Mouse (Mus musculus) induced T-regulatory cell, adult 2 months (primary cell): ENCODE data around the gene Gcc1.

ENCODE experiments used
- DNase-seq: peaks from one replicate; pipeline ENCODE4 v3.0.0-alpha.2; 2012; ENCODE audit warnings: low read depth

The Gcc1 gene

DNA sequence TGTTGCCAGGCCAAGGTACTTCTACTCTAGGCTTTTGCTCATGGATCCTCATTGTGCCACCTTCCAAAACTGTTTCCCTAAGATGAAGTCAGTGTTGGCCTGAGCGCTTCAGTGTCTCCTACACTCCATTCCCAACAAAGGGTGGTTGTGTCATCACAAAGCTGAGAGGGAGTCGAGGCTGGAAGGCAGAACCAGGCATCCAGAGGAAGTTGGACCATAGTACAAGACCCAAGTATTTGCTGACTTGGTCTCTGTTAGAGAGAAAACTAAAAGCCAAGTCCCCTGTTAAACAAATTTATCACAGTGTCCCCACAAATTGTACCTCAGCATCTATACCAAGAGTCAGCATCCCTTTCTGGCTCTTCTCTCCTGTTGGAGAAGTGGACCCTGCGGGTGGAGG is at the start of gene Gcc1:
TSS of gene Gcc1 (minus strand) at position 101 of the 400 bp plus-strand sequence.
- DNase-seq: no peak

DNA sequence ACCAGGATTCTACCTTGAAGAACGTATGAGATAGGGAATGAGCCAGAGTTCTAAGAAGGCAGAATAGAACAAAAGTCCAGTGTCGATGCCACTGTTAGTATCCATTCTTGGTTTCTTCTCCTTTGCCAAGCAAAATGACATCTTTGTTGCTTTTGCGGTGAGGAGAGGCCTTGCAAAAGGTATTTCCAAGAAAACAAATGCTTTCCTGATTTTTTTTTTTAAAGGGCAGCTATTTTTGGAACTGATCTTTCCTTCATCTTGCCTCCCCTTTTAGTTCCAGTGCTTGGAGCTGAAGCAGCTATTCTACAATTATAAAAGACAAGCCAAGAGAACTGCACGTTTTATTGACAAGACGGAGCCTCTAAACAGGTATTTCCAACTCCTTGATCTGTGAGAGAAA is 46.6 kb upstream of the Gcc1 start, which contains the start of gene Snd1:
TSS of gene Snd1 (plus strand) at position 301 of the 400 bp plus-strand sequence.
- DNase-seq: no peak

DNA sequence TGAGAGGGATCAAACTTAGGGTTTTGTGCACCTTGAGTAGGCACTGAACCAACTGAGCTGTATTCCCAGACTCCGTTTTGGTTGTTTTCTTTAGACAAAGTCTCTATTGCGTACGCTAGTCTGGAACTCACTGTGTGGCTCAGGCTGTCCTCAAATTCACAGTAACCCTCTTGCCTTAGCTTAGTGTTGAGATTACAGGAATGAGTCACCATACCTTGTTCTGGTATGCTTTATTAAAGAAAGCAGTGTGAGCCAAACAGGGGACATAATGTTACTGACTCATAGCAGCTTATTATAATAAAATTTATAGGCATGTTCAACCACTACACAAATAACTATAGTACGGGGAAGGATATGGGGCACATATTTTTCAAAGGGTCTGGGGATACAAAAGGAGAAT is 46.0 kb upstream of the Gcc1 start:
- no peak for DNase-seq

DNA sequence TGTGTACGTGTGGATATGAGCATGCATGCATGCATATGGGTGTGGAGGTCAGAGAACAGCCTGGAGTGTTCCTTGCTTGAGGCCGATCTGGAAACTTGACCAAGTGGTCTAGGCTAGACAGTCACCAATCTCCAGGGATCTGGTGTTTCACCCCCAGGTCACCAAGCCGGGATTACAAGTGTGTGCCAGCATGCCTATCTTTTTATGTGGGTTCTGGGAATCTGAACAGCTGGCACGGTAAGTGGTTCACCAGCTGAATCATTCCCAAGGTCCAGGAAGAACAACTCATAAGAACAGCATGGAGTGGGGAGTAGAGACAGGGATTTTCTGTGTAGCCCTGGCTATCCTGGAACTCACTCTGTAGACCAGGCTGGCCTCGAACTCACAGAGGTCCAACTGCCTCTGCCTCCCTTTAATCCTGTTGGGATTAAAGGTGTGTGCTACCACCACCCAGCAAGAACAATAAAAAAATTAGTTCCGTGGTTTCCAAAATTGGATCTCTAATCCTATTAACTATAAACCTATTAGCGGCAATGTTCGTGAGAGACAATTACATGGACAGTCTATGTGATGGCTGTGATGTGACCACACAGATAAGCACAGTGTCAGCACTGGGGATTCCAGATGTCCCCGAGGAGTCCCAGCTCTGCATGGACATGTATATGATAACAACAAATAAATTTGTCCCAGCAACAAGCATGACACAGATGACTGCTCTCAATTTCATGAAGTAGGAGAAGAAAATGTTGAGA is 43.3 kb upstream of the Gcc1 start:
- no peak for DNase-seq

DNA sequence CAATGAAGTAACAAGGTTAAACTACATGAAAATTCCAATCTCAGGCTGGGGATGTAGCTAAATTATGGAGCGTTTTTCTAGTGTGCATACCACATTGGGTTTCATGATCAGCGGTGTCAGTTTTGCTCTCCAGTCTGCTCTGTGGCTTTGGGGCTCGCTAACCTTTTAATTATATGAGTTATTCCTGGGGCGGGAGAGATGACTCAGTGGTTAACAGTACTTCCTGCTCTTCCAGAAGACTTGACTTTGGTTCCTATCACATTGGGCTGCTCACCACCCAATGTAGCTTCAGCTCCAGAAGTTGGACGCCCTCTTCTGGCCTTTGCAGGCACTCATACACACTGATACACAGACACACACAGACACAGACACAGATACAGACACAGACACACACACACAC is 42.4 kb upstream of the Gcc1 start:
- no peak for DNase-seq

DNA sequence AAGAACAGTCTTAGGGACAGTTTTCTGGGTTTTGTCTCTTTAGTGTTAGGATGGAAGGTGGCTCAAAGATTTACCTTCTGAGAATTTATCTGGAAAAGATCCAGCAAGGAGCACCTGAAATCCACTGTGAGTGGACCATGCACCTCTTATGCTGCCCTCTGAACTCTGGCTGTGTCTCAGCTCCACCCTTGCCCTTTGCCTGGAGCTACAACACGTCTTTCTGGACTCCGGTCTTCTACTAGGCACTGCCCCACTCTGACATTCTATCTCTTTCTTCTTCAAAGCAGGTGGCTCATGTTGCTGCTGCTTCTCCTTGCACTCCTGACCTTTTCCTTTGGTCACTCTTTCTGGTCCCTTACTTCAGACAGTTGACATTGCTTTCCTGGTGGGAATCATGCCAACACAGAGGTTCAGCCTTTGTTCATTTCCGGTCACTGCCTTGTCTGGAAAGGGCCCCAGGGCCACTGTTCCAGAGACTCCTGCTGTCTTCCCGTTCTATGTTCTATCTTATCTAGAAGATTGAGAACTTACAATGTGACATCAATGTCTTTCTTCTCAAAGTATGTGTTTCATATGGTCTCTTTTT is 41.9 kb upstream of the Gcc1 start:
- no peak for DNase-seq

DNA sequence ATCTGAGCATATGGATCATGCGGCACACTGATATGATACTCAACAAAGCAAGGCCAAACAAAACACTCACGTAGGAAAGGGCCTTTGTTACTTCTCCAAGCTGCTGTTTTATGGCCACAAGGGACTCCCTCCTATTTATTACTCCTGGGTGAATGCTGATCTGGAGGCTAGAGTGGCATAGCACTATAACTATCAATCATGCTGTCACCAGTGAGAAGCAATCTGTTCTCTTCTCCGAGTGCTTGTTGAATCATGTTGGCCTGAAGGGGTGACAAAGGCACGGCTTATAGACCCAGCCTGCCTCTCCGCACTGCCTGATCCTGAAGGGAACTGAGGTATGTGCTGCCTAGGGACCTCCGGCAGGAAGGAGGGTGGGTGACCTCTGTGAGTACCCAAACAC is 36.4 kb upstream of the Gcc1 start:
- no peak for DNase-seq

DNA sequence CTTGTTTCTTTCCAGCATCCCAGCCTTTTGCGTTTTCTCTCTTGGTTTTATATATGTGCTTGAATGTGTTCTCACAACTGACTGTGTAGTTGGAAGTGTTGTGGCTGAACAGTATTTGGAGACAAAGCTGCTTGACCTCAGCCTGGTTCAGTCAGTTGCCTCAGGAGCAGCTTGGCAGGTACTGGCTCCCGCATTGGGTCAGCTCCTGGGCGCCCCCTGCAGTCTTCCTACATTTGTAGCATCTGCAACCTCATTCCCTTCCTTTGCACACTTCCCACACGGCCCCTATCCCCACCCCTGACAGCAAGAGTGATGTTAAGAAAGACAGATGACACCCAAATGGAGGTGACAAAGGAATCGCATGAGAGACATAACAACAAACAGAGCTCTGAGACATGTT is 32.3 kb upstream of the Gcc1 start:
- peak; percentile 54 for DNase-seq

DNA sequence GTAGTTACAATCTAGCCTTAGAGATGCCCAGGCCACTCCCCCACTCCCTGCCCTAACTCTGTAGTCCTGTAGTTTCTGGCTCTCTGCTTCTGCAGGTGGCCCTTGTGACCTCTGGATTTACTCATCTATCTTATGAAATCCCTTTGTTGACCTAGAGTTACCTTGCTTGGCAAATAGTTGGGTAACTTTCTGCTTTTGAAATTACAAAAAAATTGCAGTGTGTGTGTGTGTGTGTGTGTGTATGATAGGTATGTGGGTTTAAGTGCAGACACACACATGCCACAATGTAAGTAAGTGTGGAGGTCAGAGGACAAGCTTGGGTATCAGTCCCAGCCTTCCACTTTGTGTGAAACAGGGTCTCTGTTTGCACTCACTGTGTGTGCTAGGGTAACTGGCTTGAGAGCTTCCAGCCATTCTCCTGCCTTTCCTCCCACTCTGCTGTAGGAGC is 31.1 kb upstream of the Gcc1 start:
- no peak for DNase-seq

DNA sequence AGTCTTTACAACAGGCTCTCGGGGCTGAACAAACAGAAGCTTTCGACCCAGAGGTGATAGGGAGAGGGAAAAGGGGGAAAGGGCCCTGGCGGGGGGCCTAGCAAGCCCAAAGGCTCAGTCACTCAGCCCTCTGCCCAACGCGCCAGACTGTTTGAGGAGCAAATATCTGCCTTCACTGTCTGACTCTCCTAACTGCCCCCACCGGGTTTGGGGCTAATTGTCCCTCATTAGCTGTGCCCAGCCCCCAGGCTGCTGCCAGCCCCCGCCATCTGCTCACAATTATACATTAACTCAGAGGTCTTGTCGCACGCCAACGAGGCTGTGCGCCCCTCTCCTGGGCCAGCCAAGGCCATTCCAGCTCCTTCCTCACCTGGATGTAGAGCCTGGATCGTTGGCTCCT is 22.8 kb upstream of the Gcc1 start:
- no peak for DNase-seq

DNA sequence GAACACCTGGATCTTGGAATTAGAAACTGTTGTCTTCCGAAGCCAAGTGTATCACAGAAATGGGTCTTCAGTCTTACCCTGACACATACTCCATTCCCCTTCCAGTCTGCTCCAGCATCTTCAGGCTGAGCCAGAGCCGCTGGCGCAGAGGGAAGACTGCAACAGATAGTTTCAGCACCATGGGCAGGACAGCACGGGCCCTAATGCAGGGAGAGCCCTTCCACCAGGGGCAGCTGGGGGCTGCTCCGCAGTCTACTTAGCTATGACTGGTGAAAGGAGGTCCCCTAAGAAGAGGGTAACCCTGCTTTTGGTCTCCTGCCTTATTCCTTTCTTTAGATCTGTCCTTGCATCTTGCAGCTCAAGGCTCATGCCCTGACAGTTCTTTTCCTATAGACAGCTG is 22.3 kb upstream of the Gcc1 start:
- DNase-seq: no peak

DNA sequence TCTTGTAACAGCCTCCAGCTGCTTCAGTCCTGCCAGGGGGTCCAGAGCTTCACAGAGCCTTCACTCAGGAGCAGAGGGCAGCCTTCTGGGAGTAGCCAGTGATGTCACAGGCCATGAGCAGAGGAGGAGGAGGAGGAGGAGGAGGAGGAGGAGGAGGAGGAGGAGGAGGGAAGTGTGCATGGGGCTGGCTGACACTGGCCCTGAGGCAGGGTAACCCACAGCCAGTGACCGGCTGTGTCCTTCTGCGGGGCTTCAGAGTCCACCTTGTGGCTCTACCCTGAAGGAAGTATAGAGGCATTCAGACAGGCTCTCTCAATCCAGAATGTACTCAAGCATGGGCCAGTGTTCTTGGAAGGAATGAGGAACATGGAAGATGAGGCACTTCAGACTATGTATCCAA is 21.1 kb upstream of the Gcc1 start, which contains the start of gene Pax4:
TSS of gene Pax4 (minus strand) at position 101 of the 400 bp plus-strand sequence.
- no peak for DNase-seq

DNA sequence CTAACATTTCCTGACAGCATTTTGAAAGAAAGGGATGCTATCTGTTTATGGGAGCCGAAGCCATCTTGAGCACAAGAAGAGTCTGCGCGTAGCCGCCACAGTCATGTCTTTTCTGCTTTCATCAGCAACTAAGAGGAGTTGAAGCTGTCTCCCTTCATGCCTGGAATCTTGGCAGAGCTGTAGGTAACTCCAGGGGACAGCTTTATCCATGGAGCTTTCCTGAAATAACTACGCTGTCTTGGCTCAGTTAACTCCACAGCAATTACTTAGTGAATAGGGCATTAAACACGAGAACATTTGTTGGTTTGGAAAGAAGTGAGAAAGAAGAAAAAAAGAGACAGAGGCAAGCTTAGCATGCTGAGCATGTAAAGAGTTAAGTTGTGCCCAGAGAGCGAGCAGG is 19.7 kb upstream of the Gcc1 start:
- DNase-seq: no peak

DNA sequence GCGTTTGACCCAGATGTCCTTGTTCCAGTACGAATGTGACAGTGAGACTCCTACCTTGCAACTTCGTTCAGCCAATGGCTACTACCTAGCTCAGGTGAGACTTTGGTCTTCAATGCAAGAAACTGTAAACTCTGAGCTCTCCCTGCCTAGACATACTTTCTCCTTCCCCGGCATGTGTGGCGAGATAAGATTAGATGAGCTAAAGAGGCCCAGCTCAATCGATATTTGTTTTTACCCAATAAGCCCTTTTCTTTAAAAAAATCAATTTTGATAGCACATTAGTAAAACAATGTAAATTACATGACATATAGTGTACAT is 3.3 kb upstream of the Gcc1 start:
- no peak for DNase-seq

DNA sequence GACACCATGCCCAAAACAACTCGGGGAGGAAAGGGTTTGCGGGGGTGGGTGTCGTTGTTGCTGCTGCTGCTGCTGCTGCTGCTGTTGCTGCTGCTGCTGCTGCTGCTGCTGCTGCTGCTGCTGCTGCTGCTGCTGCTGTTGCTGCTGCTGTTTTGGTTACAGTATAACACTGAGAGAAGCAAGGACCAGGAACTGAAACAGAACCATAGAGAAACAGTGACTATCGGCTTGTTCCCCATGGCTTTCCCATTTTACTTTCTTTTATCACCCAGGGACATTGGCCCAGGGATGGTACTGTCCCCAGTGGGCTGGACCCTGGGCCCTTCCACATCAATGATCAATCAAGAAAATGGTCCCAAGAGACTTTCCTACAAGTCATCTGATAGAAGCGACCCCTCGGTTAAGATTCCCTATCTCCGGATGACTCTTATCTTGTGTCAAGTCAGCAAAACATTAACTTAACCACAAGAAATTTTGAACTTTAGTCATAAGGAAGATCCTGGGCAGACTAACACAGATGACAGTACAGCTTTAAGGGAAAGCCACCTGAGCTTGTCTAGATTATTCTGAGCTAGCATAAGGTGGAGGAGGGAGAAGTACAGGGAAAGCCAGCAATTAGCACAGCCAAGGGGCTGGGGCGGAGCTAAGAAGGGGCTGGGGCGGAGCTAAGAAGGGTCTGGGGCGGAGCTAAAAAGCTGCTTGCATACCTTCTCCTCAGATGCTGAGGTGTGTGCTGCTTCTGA is 2.8 kb upstream of the Gcc1 start:
- no peak for DNase-seq

DNA sequence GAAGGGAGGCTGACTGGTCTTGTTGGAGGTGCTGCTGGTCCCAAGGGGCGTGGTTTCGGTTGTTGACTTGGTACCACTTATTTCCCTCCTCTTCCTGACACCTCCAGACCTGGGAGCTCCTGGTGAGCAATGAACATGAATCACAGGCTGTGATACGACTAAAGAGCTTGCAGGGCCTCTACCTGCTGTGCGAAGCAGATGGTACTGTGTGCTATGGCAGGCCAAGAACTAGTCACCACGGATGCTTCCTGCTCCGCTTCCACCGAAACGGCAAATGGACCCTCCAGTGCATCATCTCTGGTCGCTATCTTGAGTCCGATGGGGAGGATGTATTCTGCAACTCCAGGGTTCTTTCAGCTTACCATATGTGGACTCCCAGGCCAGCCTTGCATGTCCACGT is 1.7 kb upstream of the Gcc1 start:
- DNase-seq: no peak

DNA sequence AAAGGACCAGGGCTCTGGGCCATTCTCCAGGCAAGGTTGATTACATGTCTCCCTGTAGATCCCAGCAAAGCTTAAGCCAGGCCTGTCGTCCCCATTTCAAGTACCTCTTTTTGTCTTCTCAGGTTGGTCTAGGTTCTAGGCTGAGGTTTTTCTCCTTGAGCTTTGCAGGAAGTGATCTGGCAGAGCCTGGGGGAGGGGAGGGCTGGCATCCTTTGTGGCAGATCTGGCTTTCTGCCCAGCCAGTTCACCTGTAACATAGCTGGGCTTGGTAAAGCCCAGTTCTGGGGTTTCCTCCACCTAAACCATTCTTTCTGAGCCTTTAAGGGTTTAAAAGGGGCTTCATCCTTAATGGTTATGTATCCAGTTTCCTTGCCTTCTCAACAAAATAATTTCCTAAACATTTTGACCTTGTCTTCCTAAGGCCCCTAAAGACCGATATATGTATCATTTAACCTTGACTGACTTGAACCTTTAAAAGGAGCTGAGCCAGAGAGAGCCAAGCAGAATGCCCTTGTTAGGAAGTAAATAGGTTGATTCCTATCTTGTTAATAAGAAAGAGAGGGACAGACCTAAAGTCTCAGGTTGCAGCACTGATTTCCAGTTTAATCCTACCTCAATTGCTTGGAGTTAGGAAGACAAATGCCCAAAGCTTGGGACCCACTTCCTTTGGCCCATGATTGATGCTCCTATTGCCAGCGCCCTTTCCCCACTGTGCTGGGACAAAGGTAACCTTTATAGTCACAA is 922 bp downstream of the Gcc1 start, which contains the start of gene Fscn3:
TSS of gene Fscn3 (plus strand) at position 694 of the 744 bp plus-strand sequence.
- DNase-seq: peak; percentile 55

DNA sequence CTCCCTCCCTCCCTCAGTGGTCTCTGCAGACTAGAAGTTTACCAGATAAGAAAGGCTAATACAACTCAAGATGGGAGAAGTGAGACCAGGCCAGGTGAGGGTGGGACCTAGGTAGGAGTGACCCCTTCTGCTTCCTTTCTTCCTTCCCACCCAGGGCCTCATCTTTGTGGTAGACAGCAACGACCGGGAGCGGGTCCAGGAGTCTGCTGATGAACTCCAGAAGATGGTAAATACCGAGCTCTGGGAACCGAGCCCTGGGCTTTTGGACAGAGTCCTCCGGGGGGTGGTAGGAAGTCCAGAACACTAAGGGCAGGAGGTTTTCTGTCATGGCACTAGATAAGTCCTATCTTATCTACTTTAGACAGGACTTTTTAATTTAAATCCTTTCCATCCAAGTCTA is 3.2 kb downstream of the Gcc1 start:
- DNase-seq: no peak

DNA sequence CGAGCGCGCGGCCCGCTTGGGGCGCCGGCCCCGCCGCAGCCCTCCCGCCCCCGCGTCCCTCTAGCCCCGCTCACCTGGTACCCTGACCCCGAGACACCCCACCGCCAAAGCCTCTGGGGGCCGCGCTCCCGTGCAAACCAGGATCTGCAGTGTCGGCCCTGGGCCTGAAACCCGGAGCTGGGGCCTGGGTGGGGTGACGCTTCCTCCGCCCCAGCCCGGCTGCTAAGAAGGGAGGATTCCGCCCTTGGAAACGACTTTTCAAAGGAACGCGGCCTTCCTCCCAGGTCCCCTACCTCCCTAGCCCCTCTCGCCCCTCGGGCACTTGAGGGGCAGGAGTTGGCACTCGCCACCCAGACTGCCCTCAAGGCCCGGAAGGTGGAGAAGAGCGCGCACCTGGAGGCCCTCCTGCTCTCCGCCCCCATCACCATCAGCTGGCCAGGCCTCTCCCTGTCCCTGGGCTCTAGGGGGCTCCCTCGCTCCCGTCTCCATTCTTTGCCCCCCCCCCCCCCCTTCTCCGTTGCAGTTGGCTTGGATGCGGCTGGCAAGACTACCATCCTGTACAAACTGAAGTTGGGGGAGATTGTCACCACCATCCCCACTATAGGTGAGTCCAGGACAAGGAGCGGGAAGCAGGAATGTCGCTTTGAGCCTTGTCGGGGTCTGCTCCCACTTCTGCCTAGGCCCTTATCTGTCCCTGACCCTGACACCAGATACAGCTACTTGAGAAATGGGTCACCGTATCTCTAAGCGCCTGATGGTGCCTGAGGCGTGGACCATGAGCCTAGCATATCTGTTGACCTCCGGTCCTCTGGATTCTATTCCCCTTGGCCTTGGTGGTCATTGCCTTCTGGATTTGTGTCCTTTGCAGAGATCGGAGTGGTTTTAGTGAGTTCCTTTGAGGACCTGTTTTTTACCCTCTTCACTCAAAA is 4.2 kb downstream of the Gcc1 start:
- peak; percentile 65 for DNase-seq

DNA sequence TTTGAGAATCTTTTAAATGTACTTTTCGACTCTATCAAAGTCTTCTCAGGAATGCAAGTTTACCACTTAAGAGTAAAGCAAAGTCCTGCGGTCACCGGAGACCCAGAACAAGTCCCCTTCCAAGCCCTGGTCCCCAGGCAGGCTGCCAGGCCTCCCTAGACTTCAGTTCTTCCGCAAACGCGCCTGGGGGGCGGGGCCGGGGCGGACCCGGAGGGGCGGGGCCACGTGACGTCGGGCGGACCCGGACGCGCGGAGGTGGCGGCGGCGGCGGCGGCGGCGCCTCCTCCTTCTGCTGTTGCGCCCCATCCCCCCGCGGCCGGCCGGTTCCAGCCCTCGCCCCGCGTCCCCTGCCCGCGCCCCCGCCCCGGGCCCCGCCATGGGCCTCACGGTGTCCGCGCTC is 4.9 kb downstream of the Gcc1 start, which contains the start of gene Arf5:
TSS of gene Arf5 (plus strand) at position 248 of the 400 bp plus-strand sequence.
- DNase-seq: peak; percentile 94

DNA sequence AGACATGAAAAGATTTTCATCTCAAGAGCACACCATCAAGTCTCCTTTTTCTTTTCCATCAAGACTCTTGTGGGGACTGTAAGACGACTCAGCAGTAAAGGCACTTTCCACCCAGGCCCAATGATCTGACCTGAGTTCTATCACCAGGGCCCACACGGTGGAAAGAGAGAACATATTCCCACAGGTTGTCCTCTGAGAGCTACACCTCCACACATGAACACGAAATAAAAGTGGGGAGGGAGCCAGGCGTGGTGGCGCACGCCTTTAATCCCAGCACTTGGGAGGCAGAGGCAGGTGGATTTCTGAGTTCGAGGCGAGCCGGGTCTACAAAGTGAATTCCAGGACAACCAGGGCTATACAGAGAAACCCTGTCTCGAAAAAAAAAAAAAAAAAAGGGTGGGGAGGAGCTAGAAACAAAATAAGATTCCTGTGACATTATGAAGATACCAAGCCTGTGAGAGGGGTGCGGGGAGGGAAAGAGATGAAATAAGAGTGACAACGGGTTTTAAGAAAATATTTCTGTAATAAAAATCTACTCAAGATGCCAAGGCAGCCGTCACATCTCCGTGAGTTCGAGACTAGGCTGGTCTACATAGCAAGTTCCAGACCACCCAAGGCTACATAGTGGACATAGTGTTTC is 5.4 kb downstream of the Gcc1 start:
- DNase-seq: no peak
